Mouse (Mus musculus): ENCODE measurements around the gene Cldn1.
A peak's percentile ranks its signal among the peaks of the same experiment; 100 is the strongest.

Gene Cldn1

GRCm38 (mm10) chr16:26371325-26372053 is at the start of gene Cldn1:
Cldn1 (minus strand) TSS chr16:26371841.
- DNase-seq = peak; percentile 45 to 60

DNA sequence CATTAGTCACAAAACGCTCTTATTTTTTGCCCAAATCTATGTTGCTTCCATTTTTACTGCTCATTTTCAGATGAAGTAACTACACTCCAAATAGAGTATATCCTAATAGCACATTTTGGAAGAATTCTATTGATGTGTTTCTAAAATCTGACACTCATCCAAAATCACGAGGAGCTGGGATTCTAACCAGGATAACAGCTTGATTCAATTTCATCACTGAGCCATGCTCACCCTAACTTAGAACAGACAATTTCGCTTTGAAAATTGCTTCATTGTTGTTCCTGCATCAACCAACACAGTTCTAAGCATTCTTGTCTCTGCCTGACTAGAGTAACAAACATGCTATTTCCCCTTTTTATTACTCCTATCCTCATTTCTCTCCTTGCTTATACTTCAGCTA is 47.0 kb upstream of the Cldn1 start:
- no peak for DNase-seq

- DNase-seq = no peak
These were observed 32.4 kb upstream of the Cldn1 start for GRCm38 (mm10) chr16:26404070-26404469.

DNA sequence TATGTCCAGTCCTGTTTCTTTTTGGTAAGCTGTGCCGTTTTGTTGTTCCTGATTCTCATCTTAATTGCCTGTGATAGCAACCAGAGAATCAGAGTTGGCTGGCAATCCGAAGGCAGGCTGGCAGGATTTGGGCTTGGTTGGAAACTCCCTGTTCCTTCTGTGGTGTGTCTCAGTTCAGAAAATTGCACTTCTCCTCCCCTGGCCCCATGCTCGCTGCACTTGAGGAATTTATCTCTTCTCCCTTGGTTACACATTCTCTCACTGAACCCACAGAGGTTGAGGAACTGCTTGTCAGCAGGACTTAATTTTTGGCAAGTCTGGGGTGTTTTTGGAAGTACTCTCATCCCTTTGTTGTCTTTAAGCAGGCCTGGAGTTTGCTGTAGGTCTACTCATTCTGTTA is 29.3 kb upstream of the Cldn1 start:
- no peak for DNase-seq

DNA sequence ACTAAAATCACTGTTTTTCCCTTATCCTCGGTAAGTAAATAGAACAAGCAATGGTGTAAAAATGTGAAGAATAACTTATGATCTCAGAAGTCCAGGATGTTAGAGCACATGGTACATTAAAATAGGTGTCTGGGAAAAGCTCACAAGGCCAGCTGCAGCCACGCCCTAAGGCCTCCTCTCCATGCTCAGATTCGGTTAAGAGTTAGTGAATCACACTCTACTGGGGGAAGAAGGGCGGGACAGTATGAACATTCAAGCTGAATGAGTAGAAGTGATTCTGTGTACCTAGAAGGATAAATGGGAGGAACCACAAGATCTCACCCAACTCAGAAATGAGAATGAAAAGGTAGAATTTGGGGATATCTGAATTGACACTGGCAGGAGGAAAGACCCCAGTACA is 28.9 kb upstream of the Cldn1 start:
- DNase-seq = no peak

- DNase-seq = no peak
These were observed 19.3 kb upstream of the Cldn1 start for GRCm38 (mm10) chr16:26390936-26391335.

DNA sequence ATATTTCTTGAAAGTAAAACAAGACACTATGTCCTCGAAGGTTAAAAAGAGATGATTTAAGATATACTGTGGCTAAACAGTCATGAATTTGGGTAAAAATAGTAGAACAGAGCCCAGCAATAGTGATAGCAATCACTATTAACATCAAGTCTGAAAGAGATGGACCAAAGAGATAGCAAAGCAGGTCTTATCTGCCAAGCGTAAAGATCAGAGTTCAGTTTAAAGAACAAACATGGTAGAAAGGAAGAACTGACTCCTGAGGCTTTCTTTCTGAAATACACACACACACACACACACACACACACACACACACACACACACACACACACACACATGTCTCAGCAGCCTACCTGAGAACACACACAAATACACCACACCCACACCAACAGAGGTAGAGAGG is 14.5 kb upstream of the Cldn1 start:
- no peak for DNase-seq

- no peak for DNase-seq
These were observed 12.5 kb upstream of the Cldn1 start for GRCm38 (mm10) chr16:26384112-26384649.

- DNase-seq = no peak
These were observed 5.5 kb upstream of the Cldn1 start for GRCm38 (mm10) chr16:26377170-26377569.

DNA sequence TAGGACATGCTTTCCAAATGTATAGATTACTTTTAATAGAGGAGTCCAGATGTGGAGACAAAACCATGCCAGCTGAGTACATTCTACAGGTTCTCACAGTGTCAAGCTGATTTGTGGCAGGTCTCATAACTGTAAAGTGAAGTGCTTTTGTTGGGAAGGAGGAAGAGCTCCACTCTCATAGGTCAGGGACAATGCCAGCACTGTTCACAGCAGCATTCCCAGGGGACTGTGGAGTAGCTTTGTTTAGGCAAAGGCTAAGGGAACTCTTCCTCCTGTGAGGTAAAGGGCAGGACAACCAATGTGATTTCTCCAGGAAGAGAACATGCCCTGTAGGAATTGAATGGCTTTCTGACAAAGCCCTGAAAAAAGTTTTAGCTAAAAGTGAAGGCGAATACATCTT is 1.5 kb downstream of the Cldn1 start:
- DNase-seq = no peak

DNA sequence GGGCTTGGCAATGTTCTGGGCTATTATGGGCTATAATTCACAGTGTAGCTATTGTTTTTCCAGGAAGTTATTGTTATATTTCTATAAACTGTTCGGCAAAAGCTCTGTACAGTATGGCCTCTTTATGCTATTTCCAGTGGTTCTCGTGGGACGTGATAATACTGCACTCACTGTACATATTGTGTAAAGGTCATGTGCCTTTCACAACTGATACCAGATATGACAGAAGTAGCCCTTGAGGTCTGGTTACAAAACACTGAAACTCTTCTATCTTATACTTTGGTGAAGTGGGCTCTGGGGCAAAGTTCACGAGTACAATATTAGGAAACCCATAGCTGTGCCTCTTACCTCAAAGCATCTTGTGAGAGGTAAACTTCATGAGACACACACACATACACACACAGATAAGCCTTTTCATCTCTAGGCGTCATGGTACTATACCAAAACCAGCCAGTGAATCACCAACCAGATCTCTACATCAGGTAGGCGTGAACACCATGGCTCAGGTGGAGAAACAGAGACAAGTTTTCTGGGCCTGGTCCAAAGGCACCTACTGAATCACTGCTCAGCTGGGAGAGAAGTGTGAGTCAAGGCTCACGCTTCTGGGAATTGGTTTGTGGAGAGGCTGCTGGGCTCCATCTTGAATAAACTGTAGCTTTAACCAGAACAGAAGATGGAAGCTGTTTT is 2.5 kb downstream of the Cldn1 start:
- no peak for DNase-seq

- DNase-seq = no peak
These were observed 3.5 kb downstream of the Cldn1 start for GRCm38 (mm10) chr16:26368121-26368520.

DNA sequence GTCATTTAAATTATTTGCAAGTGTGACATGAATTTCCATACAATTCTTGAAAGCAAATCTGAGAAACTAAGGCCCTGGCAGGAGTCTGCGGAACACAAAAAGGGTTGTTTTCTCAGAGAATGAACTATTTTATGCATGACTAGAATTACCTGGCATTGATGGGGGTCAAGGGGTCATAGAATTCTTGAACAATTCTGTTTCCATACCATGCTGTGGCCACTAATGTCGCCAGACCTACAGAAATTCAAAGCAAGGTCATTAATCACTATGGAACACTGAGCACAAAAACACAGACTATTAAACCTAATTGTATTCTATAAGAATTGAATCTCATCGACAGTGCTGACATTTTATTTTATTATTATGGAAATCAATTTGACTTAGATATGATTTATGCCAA is 10.9 kb downstream of the Cldn1 start:
- no peak for DNase-seq

DNA sequence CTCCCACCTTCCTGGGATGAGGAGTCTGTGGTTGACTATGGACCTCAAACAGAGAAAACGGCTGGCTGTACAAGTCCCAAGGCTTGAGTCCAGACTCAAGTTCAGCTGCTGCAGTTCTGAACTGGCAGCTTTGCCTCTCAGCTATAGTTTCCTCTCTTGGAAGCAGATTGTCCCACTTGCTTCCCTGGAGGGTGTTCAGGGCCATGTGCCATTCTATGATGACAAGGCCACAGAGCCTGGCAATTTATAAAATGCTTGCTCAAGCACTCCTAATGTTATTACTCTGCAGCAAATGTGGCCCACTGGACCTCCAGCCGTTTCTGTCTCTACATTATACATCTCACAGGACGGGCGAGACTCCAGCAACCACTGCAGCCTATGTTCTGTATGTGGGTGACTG is 12.0 kb downstream of the Cldn1 start:
- no peak for DNase-seq

DNA sequence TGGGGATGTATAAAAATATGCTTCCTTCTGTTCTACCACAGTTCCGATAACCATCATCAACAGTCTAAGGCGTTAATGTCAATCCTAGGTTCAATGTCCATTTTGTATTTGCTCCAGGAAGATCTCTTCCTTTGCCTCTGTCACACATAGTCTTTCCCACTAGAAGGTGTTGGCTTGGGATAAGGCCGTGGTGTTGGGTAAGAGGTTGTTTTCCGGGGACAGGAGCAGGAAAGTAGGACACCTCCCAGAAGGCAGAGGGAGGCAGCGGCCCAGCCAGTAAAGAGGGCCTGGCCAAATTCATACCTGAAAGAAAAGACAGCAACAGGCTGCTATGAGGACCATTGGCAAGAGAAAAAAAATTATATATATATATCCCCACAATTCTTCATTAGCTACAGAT is 12.7 kb downstream of the Cldn1 start:
- DNase-seq = no peak

DNA sequence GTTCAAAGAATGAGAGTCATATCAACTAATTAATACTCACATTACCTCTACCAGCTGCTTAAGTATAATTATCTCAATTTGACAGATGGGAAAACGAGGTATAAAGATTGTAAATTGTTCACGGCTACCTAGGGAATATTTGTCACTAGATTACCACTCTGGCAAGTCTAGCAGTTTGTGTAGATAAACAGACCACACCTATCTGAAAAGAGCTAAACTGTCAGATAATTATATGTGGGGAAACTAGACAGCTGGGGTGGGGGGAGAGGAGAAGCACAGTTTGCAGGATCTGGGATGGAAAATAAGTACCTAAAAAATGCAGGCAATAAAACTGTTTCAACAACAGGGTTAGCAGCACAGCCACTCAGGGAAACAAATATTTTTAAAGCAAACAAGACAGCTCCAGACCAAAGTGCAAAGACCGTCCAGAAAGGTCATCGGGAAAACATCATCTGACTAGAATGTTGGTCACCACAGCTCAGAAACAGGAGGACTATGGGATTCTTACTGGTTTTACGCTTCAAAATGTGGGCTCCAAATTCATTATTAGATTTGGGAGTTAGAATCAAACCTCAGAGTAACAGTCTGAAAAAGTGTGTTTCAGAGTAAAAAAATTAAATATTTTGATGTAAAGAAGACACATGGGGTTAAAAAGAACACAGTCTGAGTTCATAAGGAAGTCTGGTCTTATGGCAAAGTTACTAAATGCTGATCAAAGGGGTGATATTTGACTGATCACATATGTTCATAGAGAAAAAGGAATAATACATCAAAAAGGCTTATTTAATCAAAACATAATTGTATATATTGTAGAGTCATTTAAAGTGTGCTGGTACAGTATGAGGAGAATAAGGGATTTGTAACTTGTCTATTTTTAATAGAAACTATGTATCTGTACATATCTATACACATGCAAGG is 13.5 kb downstream of the Cldn1 start:
- DNase-seq = no peak

DNA sequence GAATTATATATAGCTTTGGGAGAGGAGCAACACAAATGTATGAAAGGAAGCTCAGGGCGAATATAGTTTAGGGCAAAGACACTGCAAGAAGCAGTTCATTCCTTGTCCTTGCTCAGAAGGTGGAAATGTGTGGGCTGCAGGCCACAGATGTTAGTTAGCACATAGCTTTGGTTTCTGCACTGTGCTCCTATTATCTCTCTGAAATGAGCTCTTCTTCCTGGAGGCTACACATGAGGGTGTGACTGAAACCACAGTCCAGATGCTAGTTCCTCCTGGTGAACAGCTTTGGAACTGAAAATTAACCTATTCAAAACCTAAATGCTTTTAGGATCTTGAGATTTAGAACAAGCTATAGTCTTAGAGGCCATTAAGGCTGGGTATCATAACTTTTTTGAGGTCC is 16.1 kb downstream of the Cldn1 start:
- no peak for DNase-seq

DNA sequence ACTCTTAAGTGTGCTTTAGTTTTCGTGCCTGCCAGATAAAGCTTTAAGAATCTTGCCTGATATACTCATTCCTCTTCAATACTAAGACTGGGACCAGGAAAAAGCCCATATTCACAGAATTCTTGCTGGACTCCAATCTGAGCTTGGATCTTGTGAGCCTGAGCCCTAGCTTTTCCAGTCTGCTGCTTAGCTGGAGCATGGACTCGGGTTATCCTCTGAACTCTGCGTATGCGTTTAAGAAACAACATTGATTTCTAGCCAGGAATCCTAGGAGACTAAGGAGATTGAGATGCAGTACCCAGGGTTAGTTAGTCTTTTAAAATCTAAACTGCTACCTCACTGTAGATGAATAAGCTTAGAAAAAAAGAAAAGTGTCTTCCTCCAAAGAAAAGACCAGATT is 20.9 kb downstream of the Cldn1 start:
- DNase-seq = no peak

- DNase-seq = no peak
These were observed 22.8 kb downstream of the Cldn1 start for GRCm38 (mm10) chr16:26348809-26349208.

DNA sequence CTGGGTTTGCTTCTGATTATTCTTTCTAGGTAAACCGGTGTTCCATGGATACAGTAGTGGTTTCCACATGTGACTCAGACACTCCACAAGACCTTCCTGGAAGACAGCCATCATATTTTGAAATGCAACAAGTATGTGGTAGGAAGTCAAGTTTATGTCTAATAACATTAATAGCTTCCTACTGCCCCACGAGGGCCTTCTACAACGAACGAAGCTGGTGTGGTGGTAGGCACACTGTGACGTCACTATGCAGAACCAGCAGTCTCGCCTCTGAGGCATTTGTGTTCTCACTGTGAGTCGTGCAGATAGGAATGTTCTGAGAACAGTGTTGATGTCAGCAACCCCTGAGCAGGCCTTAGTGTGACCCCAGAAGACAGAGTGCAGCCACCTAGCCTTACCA is 55.4 kb downstream of the Cldn1 start:
- no peak for DNase-seq

DNA sequence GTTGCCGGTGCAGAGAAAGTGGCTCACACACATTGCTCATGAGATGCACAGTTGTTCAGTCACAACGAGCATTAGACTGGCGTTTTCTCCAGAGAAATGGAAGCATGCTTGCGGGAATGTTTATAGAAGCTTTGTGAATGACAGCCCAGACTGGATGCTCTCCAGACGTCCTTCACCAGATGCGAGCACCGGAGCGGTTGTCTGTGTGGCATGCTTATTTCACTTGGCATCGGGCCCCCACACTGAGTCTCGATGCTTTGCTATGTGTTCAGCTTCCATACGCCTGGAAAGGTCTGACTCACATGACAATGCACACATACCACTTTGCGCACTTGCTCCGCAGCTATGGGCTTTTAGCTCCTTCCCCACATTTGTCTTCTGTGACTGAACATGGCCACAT is 56.8 kb downstream of the Cldn1 start:
- no peak for DNase-seq

GRCm38 (mm10) chr16:26309402-26309801 is 62.2 kb downstream of the Cldn1 start:
- DNase-seq = no peak
